Mouse (Mus musculus) testis, postnatal 10 days (tissue): ENCODE measurements around the gene Dusp21.

Source experiments
- DNase-seq: peaks from one replicate; pipeline ENCODE4 v3.0.0; 2021; ENCODE audit warnings: low spot score

The Dusp21 gene

GRCm38 (mm10) chrX:18145557-18145956 is at the start of gene Dusp21:
Gene Dusp21 (plus strand): TSS chrX:18145857.
- no peak for DNase-seq

GRCm38 (mm10) chrX:18160734-18161442 is 15.2 kb downstream of the Dusp21 start:
- DNase-seq: no peak

GRCm38 (mm10) chrX:18161796-18162191 is 16.1 kb downstream of the Dusp21 start:
- DNase-seq: no peak

GRCm38 (mm10) chrX:18162192-18162857 is 16.7 kb downstream of the Dusp21 start, which contains the start of gene Kdm6a:
Gene Kdm6a (plus strand): TSS chrX:18162575.
- DNase-seq: peak; percentile 98

DNA sequence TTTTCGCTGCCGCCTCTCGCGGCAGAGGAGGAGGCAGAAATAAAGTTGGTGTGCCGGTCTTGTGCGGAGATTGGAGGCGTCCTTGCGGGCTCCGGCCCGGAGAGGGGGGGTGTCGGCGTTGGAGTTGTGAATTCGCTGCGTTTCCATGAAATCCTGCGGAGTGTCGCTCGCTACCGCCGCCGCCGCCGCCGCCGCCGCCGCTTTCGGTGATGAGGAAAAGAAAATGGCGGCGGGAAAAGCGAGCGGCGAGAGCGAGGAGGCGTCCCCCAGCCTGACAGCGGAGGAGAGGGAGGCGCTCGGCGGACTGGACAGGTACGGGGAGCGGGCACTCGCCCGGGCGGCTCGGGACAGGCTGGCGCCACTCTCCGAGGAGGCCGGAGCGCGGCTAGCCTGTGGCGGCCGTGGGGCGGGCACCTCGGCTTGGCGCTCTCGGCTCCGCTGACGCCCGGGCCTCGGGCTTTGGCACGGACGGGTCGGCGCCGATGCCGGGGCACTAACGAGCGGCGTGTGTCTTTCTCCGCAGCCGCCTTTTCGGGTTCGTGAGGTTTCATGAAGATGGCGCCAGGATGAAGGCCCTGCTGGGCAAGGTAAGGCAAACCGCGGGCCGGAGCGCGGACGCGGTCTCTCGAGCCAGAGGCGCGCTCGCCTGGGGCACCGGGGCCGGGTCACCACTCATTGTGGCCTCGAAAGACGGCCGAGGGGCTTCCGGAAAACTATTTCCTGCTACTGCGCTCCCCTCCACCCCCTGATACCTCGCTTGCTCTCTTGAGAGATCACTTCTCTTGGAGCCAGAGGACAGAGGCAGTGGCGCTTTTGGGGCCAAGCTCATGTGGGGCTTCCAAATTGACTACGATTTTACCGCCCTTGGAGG is 17.4 kb downstream of the Dusp21 start:
- DNase-seq: peak; percentile 65

DNA sequence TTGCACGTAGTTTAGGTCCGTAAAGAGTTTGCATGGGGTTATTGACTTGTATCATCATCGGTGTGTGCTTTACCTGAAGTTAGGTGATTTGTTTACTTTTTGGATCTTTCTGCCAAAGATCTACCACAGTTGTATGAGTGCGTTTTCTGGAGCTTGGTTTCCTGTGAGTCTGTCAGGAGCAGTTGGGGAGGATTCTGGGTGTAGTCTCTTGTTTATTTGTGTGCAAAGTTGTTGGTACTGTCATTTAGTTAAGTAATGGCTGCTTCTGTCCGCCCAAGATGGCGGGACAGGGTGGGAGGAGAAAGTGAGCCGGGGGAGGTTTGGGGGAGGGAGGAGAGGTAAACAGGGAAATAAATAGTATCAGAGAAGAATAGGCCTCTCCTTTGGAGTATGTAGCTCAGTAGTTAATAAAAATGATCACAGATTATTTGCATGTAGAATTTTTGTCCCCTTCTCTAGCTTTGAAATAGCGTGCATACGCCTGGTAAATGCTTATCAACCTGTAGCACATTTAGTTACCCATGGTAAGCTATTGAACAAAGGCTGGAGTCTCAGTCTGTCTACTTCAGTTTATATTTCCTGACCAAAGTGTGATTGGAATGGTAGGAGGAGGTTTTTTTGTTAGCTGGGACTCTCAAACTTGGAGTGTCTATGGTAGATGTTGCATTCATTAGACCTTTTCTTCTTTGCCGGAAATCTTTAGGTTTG is 18.4 kb downstream of the Dusp21 start:
- peak; percentile 36 for DNase-seq

DNA sequence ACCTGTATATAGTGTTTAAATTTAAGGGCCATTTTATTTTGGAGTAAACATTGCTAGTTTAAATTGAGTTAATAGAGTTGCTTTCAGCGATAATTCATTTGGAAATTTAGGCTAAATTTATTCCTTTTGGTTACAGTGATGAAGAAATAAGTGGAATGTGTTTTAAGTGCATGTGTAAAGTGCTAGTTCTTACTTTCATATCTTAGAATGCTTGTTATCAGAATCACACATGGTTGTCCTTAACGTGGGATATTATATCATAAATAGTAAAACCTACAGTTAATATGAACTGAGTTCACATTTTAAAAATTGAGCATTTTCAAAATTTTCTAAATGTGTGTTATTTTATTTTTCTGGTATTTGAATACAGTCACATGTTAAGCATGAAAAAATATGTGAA is 19.5 kb downstream of the Dusp21 start:
- no peak for DNase-seq

DNA sequence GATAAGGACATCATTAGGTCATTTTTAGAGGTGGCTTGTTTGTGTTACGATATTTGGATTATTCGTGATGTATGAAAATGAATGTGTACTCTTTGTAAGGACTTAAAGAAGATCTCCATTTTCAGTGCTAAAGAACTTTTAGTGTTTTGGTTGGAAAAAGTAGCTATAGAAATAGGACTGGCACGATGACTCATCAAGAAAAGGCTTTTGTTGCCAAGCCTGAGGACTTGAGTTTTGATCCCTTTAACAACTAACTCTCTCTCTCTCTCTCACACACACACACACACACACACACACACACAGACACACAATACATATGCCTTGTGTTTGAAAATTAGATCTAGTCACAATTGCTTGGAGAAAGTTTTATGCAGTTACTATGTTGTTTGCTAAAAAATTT is 21.3 kb downstream of the Dusp21 start:
- no peak for DNase-seq

- DNase-seq: no peak
Measured at GRCm38 (mm10) chrX:18168940-18169339, 23.3 kb downstream of the Dusp21 start.

- DNase-seq: no peak
Measured at GRCm38 (mm10) chrX:18174831-18175230, 29.2 kb downstream of the Dusp21 start.

DNA sequence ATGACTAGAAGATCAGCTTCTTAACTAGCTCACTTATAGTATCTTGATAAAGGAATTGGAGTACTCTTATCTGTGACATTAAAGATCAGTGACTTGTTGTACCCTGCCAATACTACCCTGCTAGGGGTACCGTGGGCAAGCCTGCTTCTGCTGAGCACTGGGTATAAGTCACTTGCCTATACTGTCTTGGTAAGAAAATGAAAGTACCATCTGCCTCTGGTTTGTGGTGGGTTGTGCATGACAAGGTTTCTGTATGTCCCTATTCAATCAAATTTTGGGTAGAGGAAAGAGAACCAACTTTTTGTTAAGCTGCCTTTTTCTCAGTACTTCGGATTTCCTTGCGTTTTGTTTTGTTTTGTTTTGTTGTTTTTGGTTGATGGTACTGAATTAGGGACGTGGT is 32.1 kb downstream of the Dusp21 start:
- no peak for DNase-seq

DNA sequence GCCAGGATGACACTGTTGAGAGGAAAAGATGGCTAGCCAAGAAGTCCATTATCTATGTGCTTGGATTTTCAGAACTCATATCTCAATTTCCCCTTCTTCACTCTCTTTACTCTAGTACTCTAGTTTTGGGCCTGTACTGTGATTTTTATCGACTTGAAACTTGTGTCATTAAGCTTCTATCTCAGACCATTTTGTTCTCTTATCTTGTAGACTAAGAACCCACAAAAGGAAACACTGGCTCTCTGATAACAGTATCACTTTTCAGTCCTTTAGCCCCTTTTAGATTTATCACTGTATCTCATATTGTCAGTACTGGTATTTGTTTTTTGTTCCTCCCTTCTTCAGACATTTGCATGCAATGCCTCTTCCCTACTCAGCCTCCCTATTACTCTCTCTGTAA is 33.8 kb downstream of the Dusp21 start:
- DNase-seq: no peak

GRCm38 (mm10) chrX:18187203-18187602 is 41.5 kb downstream of the Dusp21 start:
- no peak for DNase-seq

DNA sequence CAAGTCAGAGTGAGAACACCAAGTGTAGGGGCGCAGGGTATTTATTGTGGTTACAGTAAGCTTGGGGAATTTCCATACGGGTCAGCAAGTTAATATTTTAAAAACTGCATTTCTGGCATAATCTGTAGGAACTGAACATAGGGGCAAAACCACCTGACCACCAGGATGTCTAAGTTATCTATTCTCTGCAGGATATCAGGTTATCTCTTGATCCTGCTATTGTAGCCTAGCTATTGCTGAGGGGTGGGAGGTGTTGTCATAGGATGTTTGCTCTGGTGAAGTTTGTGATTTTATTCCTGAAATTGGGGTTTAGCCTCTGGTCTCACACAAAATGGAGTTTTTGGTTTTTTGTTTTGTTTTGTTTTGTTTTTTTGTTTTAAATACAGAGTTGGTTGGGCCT is 42.6 kb downstream of the Dusp21 start:
- DNase-seq: no peak
